Mouse (Mus musculus) kidney, adult 2 months (tissue): ENCODE results near the gene Hspb9.

ENCODE experiments used
- CTCF ChIP-seq: fragments of 200-500 bp; conservative IDR thresholded peaks from 2 replicates; pipeline ENCODE4 v1.5.1; 2011; ENCODE audit warnings: low read depth, mild to moderate bottlenecking, control low read depth, low read length, moderate library complexity, mixed read lengths; ENCODE audit not compliant: insufficient read depth, insufficient read length
- POLR2A ChIP-seq: fragments of 200-500 bp; IDR thresholded peaks from one replicate; pipeline ENCODE4 v1.6.1; 2011; ENCODE audit warnings: low read depth, low read length, control low read depth

GRCm38 (mm10) chr11:100758707-100759610 lies 45.3 kb downstream of the Hspb9 start:
- TF ChIP-seq POLR2A, result no peak
- TF ChIP-seq CTCF, result no peak
